Mouse (Mus musculus) liver, adult 2 months (tissue): ENCODE measurements around the gene Nsun5.

Experiments
- CTCF ChIP-seq: fragments of 200-500 bp; IDR thresholded peaks from 2 replicates; pipeline ENCODE4 v1.5.1; 2011; ENCODE audit warnings: low read depth, low read length, control low read depth
- POLR2A ChIP-seq: fragments of 200-500 bp; IDR thresholded peaks from 2 replicates; pipeline ENCODE4 v1.6.1; 2011; ENCODE audit warnings: low read length, control low read depth; ENCODE audit not compliant: insufficient read depth; ENCODE audit errors: extremely low read depth

DNA sequence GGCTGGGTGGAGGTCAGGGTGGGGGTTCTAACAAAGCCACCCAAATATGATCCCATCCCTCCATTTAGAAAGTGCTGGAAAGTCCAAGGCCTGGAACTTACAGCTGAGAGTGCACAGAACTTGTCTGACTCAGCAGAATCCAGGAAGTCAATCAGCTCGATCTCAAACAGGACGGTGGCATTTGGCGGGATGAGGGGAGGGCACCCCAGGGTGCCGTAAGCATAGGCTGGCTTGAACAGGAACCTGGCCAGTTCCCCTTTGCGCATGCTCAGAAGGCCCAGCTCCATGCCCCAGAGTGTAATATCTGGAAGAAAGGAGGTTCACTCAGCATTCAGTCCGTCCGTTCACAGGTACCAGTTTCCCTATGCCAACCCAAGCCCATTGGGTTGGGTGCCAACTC, 23.8 kb upstream of the Nsun5 start:
- TF ChIP-seq CTCF (no peak), POLR2A (no peak)
